ENCODE assay signal across 8 mouse cellular contexts in genomic region chr4:107802185-107802449, GRCm38 (mm10). TPM values are rescaled to one million over a fixed set of nuclear protein-coding genes. Genes with fewer than 3 reads are reported as not detected.
DNase-seq lines count a peak whose midpoint lies in the region; ATAC-seq and TF ChIP-seq lines count a peak whose summit lies in the region.

TSS of gene Lrp8 (plus strand) at chr4:107802261.

- no peak for ATAC-seq in kidney, embryonic 14.5 days (ENCODE audit: low FRiP score, low TSS enrichment)
- ATAC-seq in forebrain, embryonic 14.5 days, result no peak

- H3K9ac ChIP-seq in kidney, embryonic 14.5 days (ENCODE audit: low read depth, low read length), result peak within 1 kb of the TSS; percentile 74
- peak within 1 kb of the TSS; percentile 84 for H3K9ac ChIP-seq in MEL (ENCODE audit: control insufficient read depth, low read depth, low read length, poor library complexity, severe bottlenecking)
- peak within 1 kb of the TSS; percentile 98 for H3K9ac ChIP-seq in forebrain, embryonic 14.5 days (ENCODE audit: low read length)

- H3K4me2 ChIP-seq in kidney, embryonic 14.5 days (replicated peaks; ENCODE audit: low read depth, low read length), result peak within 1 kb of the TSS; percentile 99
- peak within 1 kb of the TSS; percentile 93 for H3K4me2 ChIP-seq in forebrain, embryonic 14.5 days (ENCODE audit: low read length)

- H3K79me2 ChIP-seq in MEL (ENCODE audit: control insufficient read depth, insufficient read depth, low read length, poor library complexity), result peaks cover 26% of the 10 kb centered on the region

- H3K4me3 ChIP-seq in kidney, embryonic 14.5 days (ENCODE audit: low read length), result peak within 1 kb of the TSS; percentile 66
- peak within 1 kb of the TSS; percentile 79 to 97 for H3K4me3 ChIP-seq in MEL (ENCODE audit: control insufficient read depth in 1 of 2, insufficient read depth in 1 of 2, low read depth in 2 of 2, low read length in 2 of 2)
- H3K4me3 ChIP-seq in forebrain, embryonic 14.5 days (ENCODE audit: low read depth, low read length), result peak within 1 kb of the TSS; percentile 86
- H3K4me3 ChIP-seq in olfactory bulb, adult 2 months (ENCODE audit: insufficient read depth, low read depth, low read length), result peak within 1 kb of the TSS; percentile 82

- TF ChIP-seq RAD21 in MEL (IDR thresholded peaks at IDR 0.05; ENCODE audit: low read depth, low read length), result no peak

- intact Hi-C loops in left cerebral cortex, postnatal 4 days (cut with DNase I), result loop anchor here (2.0 to 5.0 kb wide), 2 partner anchors 35 to 63 kb away; no protein-coding TSS in a partner anchor

- H3K36me3 ChIP-seq in kidney, embryonic 14.5 days (ENCODE audit: control insufficient read depth, insufficient read depth, low read length), result no peaks in the 10 kb centered on the region
- H3K36me3 ChIP-seq in MEL (ENCODE audit: control insufficient read depth in 1 of 2, insufficient read depth in 2 of 2, low read length in 2 of 2), result peaks cover 0 to 7% of the 10 kb centered on the region in 2 experiments; a peak in 2 of 4 replicates
- H3K36me3 ChIP-seq in forebrain, embryonic 14.5 days (ENCODE audit: control insufficient read depth, insufficient read depth, low read length), result peaks cover 26% of the 10 kb centered on the region

- no peak; a peak in 2 of 4 replicates for TF ChIP-seq POLR2A in MEL (IDR thresholded peaks at IDR 0.05; ENCODE audit: control insufficient read depth in 1 of 2, insufficient read depth in 1 of 2, low read depth in 1 of 2, low read length in 2 of 2, poor library complexity in 1 of 2)
- no peak; the same call in none of the 2 replicates for TF ChIP-seq POLR2A in olfactory bulb, adult 2 months (IDR thresholded peaks at IDR 0.05; ENCODE audit: insufficient read depth, low read depth, low read length)

- TF ChIP-seq EP300 in MEL (IDR thresholded peaks at IDR 0.05; ENCODE audit: low read depth in 1 of 2, low read length in 2 of 2), result no peak

- under 1% methylated on average over 22 of the region's 44 CpGs for WGBS in kidney, embryonic 14.5 days
- WGBS in forebrain, embryonic 14.5 days, result 0% methylated on average over 22 of the region's 44 CpGs
- WGBS in olfactory bulb, adult 2 months, result 6% methylated on average over 41 of the region's 44 CpGs

- peak within 1 kb of the TSS; percentile 51 for H3K27ac ChIP-seq in kidney, embryonic 14.5 days (ENCODE audit: low read depth, low read length)
- H3K27ac ChIP-seq in MEL (ENCODE audit: control insufficient read depth, low read depth, low read length), result peak within 1 kb of the TSS; percentile 69
- peak within 1 kb of the TSS; percentile 97 for H3K27ac ChIP-seq in forebrain, embryonic 14.5 days (ENCODE audit: low read depth, low read length)
- H3K27ac ChIP-seq in olfactory bulb, adult 2 months (ENCODE audit: insufficient read depth, low read depth, low read length), result peak within 1 kb of the TSS; percentile 91

- DNase-seq in kidney, adult 18-20 months, result no peak
- DNase-seq in MEL (ENCODE audit: low read depth, low spot score), result no peak
- DNase-seq in forebrain, embryonic 14.5 days (ENCODE audit: low spot score), result no peak
- no peak for DNase-seq in left cerebral cortex, postnatal 4 days
- no peak for DNase-seq in retina, embryonic 14.5 days (ENCODE audit: low spot score)
- DNase-seq in urinary bladder, postnatal 36 days (ENCODE audit: low spot score in 2 of 2), result no peak

- no peak for TF ChIP-seq CTCF in MEL (IDR thresholded peaks at IDR 0.05 in 2 of 3, conservative IDR thresholded peaks at IDR 0.05 in 1 of 3; ENCODE audit: control insufficient read depth in 1 of 3, insufficient read depth in 1 of 3, low read depth in 2 of 3, low read length in 3 of 3, poor library complexity in 1 of 3, severe bottlenecking in 1 of 3)
- TF ChIP-seq CTCF in olfactory bulb, adult 2 months (IDR thresholded peaks at IDR 0.05; ENCODE audit: insufficient read depth, low read depth, low read length), result no peak

- H3K4me1 ChIP-seq in kidney, embryonic 14.5 days (ENCODE audit: control insufficient read depth, insufficient read depth, low read length), result peaks cover 11% of the 10 kb centered on the region
- H3K4me1 ChIP-seq in MEL (ENCODE audit: control insufficient read depth in 1 of 2, insufficient read depth in 2 of 2, low read length in 2 of 2), result peaks cover 0 to 20% of the 10 kb centered on the region in 2 experiments
- H3K4me1 ChIP-seq in forebrain, embryonic 14.5 days (ENCODE audit: control insufficient read depth, insufficient read depth, low read length), result peaks cover 33% of the 10 kb centered on the region
- H3K4me1 ChIP-seq in olfactory bulb, adult 2 months (ENCODE audit: control insufficient read depth, insufficient read depth, low read length), result peaks cover 38% of the 10 kb centered on the region

- H3K27me3 ChIP-seq in kidney, embryonic 14.5 days (ENCODE audit: control insufficient read depth, insufficient read depth, low read length), result peaks cover 10% of the 10 kb centered on the region
- no peaks in the 10 kb centered on the region for H3K27me3 ChIP-seq in MEL (ENCODE audit: control insufficient read depth in 1 of 2, insufficient read depth in 2 of 2, low read length in 2 of 2)
- no peaks in the 10 kb centered on the region for H3K27me3 ChIP-seq in forebrain, embryonic 14.5 days (replicated peaks; ENCODE audit: control insufficient read depth, insufficient read depth, low read length)

- no peaks in the 10 kb centered on the region for H3K9me3 ChIP-seq in kidney, embryonic 14.5 days (ENCODE audit: control insufficient read depth, low read length)
- no peaks in the 10 kb centered on the region for H3K9me3 ChIP-seq in MEL (replicated peaks; ENCODE audit: insufficient read depth, low read length)
- no peaks in the 10 kb centered on the region for H3K9me3 ChIP-seq in forebrain, embryonic 14.5 days (replicated peaks; ENCODE audit: control insufficient read depth, low read length)

TF ChIP-seq in MEL, 35 proteins besides CTCF, POLR2A, EP300 and RAD21:
- TF ChIP-seq UBTF (IDR thresholded peaks at IDR 0.05; ENCODE audit: borderline replicate concordance, insufficient read depth, low read depth, low read length) (peak; percentile 21; the same call in 1 of the 2 replicates), MAFK (IDR thresholded peaks at IDR 0.05; ENCODE audit: borderline replicate concordance, low read depth, low read length) (no peak), ZMIZ1 (IDR thresholded peaks at IDR 0.05; ENCODE audit: low read depth, low read length) (0 out of 2 replicates have a peak, but pooled peaks have one; percentile 60), NELFE (IDR thresholded peaks at IDR 0.05; ENCODE audit: low read depth, low read length) (peak; percentile 47; the same call in 1 of the 2 replicates)

RNA-seq across cellular contexts. Expression of gene Lrp8, which starts in this region (rescaled TPM):
- polyA plus RNA-seq in kidney, embryonic 14.5 days (2014; fragmentation: Nextera tagmentation; extraction: Ambion mirVana), result 3.6 and 4.2 TPM in 2 replicates
- 20.6 and 25.2 TPM in 2 replicates for total RNA-seq in MEL (2012; rRNA removed)
- 10 to 100 TPM in 1 of 2 experiments, not detected in 1; 33.2 TPM for polyA plus RNA-seq in MEL (2012; ENCODE audit: insufficient read depth in 1 of 2, insufficient read length in 2 of 2, low read depth in 1 of 2, low replicate concordance in 2 of 2, missing spikeins in 1 of 2)
- 33.5 and 48.5 TPM in 2 replicates for polyA plus RNA-seq in forebrain, embryonic 14.5 days (2014; fragmentation: Nextera tagmentation; extraction: Ambion mirVana)
- 100 to 1,000 TPM; 207 to 215 TPM for total RNA-seq in left cerebral cortex, postnatal 4 days (2021)
- polyA plus RNA-seq in olfactory bulb, adult 2 months (2012; ENCODE audit: insufficient read depth, insufficient read length, low replicate concordance, missing spikeins), result not detected in 2 replicates
